Mouse (Mus musculus): ENCODE data around the gene Dstyk. TPM values are rescaled to one million over a fixed set of nuclear protein-coding genes. Genes with fewer than 3 reads are reported as not detected.

Dstyk gene
- polyA plus RNA-seq (2015; fragmentation: Nextera tagmentation; extraction: Ambion mirVana) = 12.2 and 14.4 TPM in 2 replicates

DNA sequence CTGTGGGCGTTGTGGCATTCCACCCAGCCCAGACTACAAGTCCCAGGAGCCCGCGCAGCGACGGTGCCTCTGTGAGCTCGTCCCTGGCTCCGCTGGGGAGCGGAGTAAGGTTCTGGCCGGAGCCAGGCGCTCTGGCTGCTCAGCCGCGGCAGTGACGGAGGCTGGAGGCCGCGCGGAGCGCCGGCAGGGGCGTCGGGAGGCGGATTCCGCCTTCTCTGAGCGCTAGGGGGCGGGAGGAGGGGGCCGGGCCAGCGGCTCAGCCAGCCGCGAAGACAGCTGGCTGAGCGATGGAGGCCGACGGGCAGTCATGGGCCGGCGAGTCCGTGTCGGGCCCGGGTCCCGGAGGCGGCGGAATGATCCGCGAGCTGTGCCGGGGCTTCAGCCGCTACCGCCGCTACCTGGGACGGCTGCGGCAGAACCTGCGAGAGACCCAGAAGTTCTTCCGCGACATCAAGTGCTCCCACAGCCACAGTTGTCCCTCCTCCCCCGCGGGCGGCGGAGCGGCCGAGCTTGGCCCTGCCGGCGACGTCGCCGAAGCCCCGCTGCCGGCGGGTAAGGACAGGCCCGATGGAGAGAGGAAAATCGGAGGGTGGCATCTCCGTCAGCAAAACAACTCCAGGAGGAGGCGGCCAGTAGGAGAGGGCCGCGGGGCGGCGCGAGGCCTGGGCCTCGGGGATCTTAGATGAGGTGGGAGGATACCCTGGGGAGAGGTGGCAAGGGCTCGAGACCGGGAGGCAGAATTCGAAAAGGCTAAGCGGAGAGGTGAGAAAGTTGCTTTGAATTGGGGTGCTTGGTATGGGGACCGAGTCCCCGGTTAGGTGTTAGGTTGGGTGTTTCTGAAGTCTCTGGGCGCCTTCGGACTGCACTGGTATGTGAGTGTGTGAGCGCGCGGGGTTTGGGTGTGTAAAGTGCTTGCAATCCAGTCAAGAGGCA is at the start of gene Dstyk:
Gene Dstyk (plus strand): TSS at position 237 of the 933 bp plus-strand sequence.
- Histone ChIP-seq H3K27me3 (replicated peaks; ENCODE audit: insufficient read depth, low read length) (no peaks in the 10 kb centered on the region), H3K27ac (ENCODE audit: low read length) (peak within 1 kb of the TSS; percentile 96), H3K4me3 (ENCODE audit: low read depth, low read length) (peak within 1 kb of the TSS; percentile 74), H3K9me3 (ENCODE audit: low read length) (no peaks in the 10 kb centered on the region), H3K4me2 (replicated peaks; ENCODE audit: low read depth, low read length) (peak within 1 kb of the TSS; percentile 77), H3K4me1 (ENCODE audit: insufficient read depth, low read depth, low read length) (peaks cover 8% of the 10 kb centered on the region), H3K9ac (replicated peaks; ENCODE audit: low read depth) (peak within 1 kb of the TSS; percentile 82), H3K36me3 (ENCODE audit: insufficient read depth, low read length) (no peaks in the 10 kb centered on the region)
- WGBS = 1% methylated on average over 82 of the region's 85 CpGs
- DNase-seq (ENCODE audit: low spot score) = peak; percentile 98
- peak; percentile 99 for ATAC-seq
- no peak for TF ChIP-seq EP300 (IDR thresholded peaks at IDR 0.05)
- TF ChIP-seq CTCF (IDR thresholded peaks at IDR 0.05) = peak; percentile 80

DNA sequence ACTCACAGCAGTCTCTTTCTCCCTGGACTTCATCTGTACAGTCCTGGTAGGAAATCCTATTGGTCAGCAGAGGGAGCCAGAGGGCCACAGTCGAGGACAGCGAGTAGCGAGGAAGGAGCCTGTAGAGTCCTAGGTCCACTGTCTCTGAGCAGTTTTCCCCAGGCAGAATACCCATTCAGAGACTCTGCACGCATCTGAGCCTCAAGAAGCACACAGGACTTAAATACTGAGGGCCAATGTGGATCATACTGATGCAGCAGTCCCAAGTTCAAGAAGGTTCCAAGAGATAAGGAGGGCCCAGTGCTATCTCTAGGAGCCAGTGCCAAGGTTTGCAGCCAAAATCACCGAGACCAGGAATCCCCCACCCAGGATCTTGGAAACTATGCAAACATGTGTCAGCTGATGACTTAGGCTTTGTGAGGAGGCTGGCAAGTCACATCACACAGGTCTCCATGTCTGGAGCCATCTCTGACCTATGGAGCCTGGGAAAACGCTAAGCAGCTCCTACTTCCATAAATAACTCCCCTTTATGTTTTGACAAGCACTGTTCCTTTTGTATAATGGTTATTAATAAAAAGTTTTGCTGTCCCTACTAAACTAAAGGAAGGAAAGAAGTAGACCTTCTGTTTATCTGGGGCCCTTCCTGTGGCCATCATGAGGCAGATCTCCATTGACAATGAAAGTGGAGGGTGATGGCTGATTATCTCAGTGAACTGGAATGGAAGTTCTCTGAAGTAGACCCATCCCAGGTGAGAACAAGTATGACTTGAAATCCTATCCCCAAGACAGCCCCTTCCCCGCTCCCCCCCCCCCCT is 49.5 kb upstream of the Dstyk start:
- no peak overlapping the region for H3K27ac ChIP-seq (ENCODE audit: low read length)
- peaks cover 21% of the 10 kb centered on the region for H3K4me1 ChIP-seq (ENCODE audit: insufficient read depth, low read depth, low read length)
- peak; percentile 66 for ATAC-seq
- H3K9me3 ChIP-seq (ENCODE audit: low read length) = no peaks in the 10 kb centered on the region
- peak overlapping the region; percentile 35; the same call in 1 of the 2 replicates for H3K4me2 ChIP-seq (replicated peaks; ENCODE audit: low read depth, low read length)
- WGBS = 22% methylated on average over 7 of the region's 7 CpGs
- peak; percentile 94 for DNase-seq (ENCODE audit: low spot score)
- no peaks in the 10 kb centered on the region for H3K27me3 ChIP-seq (replicated peaks; ENCODE audit: insufficient read depth, low read length)
- no peaks in the 10 kb centered on the region for H3K36me3 ChIP-seq (ENCODE audit: insufficient read depth, low read length)
- no peak overlapping the region for H3K4me3 ChIP-seq (ENCODE audit: low read depth, low read length)
- peak; percentile 85 for TF ChIP-seq EP300 (IDR thresholded peaks at IDR 0.05)
- TF ChIP-seq CTCF (IDR thresholded peaks at IDR 0.05) = peak; percentile 98
- H3K9ac ChIP-seq (replicated peaks; ENCODE audit: low read depth) = no peak overlapping the region

DNA sequence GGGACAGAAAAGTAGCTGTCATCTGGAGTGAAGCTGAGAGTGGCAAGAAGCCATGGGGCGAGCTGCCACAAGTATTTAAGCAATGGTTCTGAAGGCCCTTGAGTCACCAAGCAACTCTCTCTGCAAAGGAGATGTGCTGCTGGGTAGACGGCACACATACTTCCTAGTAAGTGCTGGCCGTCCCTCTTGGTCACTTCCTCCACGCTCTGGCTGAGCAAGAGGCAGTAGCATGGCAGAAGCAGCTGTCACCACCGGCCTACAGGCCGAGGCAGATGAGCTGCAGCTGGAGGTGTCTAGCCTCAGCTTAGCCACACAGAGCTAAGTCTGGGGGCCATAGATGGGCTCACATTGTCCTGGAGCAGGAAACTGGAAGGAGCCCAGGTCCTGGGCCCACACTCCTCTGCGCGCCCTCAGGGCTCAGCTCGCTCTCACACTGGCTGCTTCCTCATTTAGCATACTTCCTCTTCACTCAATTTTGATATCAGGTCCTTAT is 46.6 kb upstream of the Dstyk start:
- Histone ChIP-seq H3K9me3 (ENCODE audit: low read length) (no peaks in the 10 kb centered on the region), H3K27me3 (replicated peaks; ENCODE audit: insufficient read depth, low read length) (no peaks in the 10 kb centered on the region), H3K27ac (ENCODE audit: low read length) (peak overlapping the region; percentile 51), H3K4me2 (replicated peaks; ENCODE audit: low read depth, low read length) (no peak overlapping the region), H3K4me1 (ENCODE audit: insufficient read depth, low read depth, low read length) (peaks cover 48% of the 10 kb centered on the region), H3K9ac (replicated peaks; ENCODE audit: low read depth) (no peak overlapping the region), H3K4me3 (ENCODE audit: low read depth, low read length) (no peak overlapping the region), H3K36me3 (ENCODE audit: insufficient read depth, low read length) (no peaks in the 10 kb centered on the region)
- 29% methylated on average over 9 of the region's 9 CpGs for WGBS
- ATAC-seq (peak; percentile 73), DNase-seq (ENCODE audit: low spot score) (peak; percentile 92)
- TF ChIP-seq CTCF (IDR thresholded peaks at IDR 0.05) = no peak
- 0 out of 2 replicates have a peak, but pooled peaks have one; percentile 27 for TF ChIP-seq EP300 (IDR thresholded peaks at IDR 0.05)

DNA sequence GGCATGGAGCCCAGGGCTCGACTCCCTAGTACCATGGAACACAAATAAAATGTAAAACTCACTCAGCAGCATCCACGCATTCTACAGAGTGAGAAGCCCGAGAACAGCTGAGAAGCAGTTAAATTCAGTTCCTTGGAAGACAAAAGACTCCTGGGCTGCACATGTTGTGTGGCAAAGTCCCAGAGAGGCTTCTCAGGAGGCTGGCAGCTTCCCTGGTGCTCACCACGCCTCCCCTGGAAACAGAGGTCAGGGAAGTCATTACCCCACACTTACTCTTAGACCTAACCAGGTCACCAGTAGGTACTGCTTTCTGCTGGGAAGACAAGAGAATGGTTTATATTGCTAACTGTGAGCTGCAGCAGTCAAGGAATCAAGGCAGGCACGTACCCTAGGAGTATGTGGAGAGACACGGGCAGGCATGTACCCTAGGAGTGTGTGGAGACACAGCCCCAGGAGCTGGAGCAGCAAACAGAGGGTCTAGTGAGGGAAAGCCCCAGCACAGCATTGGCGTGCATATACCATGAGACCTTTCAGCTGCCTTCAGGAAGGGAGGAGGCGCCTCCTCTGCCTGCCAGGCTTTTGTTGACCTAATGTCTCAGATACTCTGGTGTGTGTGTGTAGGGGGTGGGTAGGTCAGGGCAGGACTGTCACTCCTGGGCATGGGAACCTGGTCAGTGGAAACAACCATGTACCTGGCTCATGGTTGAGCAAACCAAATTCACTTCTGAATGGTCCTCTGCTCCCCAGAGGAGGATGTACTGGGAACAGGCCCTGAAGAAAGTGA is 45.9 kb upstream of the Dstyk start:
- DNase-seq (ENCODE audit: low spot score) (peak; percentile 69), ATAC-seq (peak; percentile 17; the same call in 1 of the 2 replicates)
- Histone ChIP-seq H3K9ac (replicated peaks; ENCODE audit: low read depth) (no peak overlapping the region), H3K4me2 (replicated peaks; ENCODE audit: low read depth, low read length) (no peak overlapping the region), H3K9me3 (ENCODE audit: low read length) (no peaks in the 10 kb centered on the region), H3K36me3 (ENCODE audit: insufficient read depth, low read length) (no peaks in the 10 kb centered on the region), H3K4me1 (ENCODE audit: insufficient read depth, low read depth, low read length) (peaks cover 50% of the 10 kb centered on the region), H3K4me3 (ENCODE audit: low read depth, low read length) (no peak overlapping the region), H3K27me3 (replicated peaks; ENCODE audit: insufficient read depth, low read length) (no peaks in the 10 kb centered on the region), H3K27ac (ENCODE audit: low read length) (peak overlapping the region; percentile 51)
- 41% methylated on average over 8 of the region's 8 CpGs for WGBS
- TF ChIP-seq CTCF (IDR thresholded peaks at IDR 0.05) = no peak
- peak; percentile 39; the same call in 1 of the 2 replicates for TF ChIP-seq EP300 (IDR thresholded peaks at IDR 0.05)

DNA sequence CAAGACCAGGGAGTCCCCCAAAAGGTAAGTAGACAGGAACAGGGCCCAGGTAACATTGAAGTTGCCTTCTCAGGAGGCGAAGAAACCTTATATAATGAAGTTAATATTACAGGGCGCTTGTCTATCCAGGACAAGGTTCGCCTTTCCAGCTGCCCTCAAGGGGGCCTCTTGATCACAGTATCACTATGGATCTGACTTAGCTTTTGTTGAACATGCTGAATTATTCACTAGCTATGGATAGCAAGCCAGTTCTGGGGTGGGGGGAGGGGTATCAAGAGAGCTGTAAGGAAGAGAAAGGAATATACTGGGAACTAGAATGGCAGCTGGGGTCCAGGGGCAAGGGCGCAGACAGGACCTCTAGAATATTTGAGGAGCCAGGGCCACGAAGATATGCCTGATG is 45.0 kb upstream of the Dstyk start:
- H3K9ac ChIP-seq (replicated peaks; ENCODE audit: low read depth) = no peak overlapping the region
- H3K27me3 ChIP-seq (replicated peaks; ENCODE audit: insufficient read depth, low read length) = no peaks in the 10 kb centered on the region
- H3K36me3 ChIP-seq (ENCODE audit: insufficient read depth, low read length) = no peaks in the 10 kb centered on the region
- H3K9me3 ChIP-seq (ENCODE audit: low read length) = no peaks in the 10 kb centered on the region
- DNase-seq (ENCODE audit: low spot score) (no peak), ATAC-seq (no peak)
- TF ChIP-seq EP300 (IDR thresholded peaks at IDR 0.05) = no peak
- TF ChIP-seq CTCF (IDR thresholded peaks at IDR 0.05) = no peak
- no peak overlapping the region for H3K4me3 ChIP-seq (ENCODE audit: low read depth, low read length)
- 78% methylated on average over 5 of the region's 5 CpGs for WGBS
- H3K27ac ChIP-seq (ENCODE audit: low read length) = no peak overlapping the region
- H3K4me1 ChIP-seq (ENCODE audit: insufficient read depth, low read depth, low read length) = peaks cover 57% of the 10 kb centered on the region
- H3K4me2 ChIP-seq (replicated peaks; ENCODE audit: low read depth, low read length) = no peak overlapping the region
